Comparison of ENCODE assay signal across 13 mouse cellular contexts in the genomic region with DNA sequence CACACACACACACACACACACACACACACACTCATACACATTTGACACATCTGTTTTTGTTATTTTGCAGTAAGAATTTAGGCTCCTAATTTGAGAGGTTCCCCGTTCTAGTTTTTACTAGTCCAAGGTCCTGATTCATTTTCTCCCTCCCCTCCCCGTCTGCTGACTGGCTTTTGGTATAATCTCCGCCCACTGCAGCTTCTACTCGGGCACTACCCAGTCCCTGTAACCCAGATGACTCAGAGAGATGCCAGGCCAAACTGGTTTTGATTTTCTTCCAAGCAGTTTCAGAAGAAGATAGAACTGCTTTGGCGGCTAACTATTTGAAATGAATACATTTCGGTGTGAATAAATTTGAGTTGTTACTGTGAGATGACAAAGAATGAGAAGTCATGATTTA.
DNase-seq lines count a peak whose midpoint lies in the region; ATAC-seq lines count a peak whose summit lies in the region.
"Had no signal": no experiment of that assay in that cellular context is flagged by ENCODE, and none has a peak within 500 bp of the region (broad histone marks: within the 10 kb centered on the region; RNA-seq: fewer than 3 reads in every experiment).

No protein-coding gene starts in this region.

- H3K4me1 ChIP-seq in hindbrain, embryonic 11.5 days (replicated peaks; ENCODE audit: control insufficient read depth, insufficient read depth, low read length): no peaks in the 10 kb centered on the region
- H3K4me1 ChIP-seq in midbrain, embryonic 11.5 days (ENCODE audit: control insufficient read depth, insufficient read depth, low read length): no peaks in the 10 kb centered on the region
- 0 out of 2 replicates have a peak, but pooled peaks cover 3% of the 10 kb centered on the region for H3K4me1 ChIP-seq in intestine, embryonic 15.5 days (replicated peaks)
- H3K4me1 ChIP-seq: liver, embryonic 12.5 days; midbrain, embryonic 15.5 days had no signal

- H3K27ac ChIP-seq in hindbrain, embryonic 11.5 days (ENCODE audit: low read depth, low read length): no peak overlapping the region
- no peak overlapping the region for H3K27ac ChIP-seq in midbrain, embryonic 11.5 days (ENCODE audit: low read depth, low read length)
- H3K27ac ChIP-seq in intestine, embryonic 15.5 days: no peak overlapping the region
- H3K27ac ChIP-seq: layer of hippocampus, adult 2 months; liver, embryonic 12.5 days; midbrain, embryonic 15.5 days had no signal

- no peak for ATAC-seq in hindbrain, embryonic 11.5 days (ENCODE audit: low FRiP score)
- ATAC-seq in midbrain, embryonic 11.5 days (ENCODE audit: low FRiP score): no peak
- ATAC-seq in intestine, embryonic 15.5 days: no peak
- ATAC-seq: liver, embryonic 12.5 days; midbrain, embryonic 15.5 days had no signal

- H3K9me3 ChIP-seq in hindbrain, embryonic 11.5 days (ENCODE audit: control insufficient read depth, low read length): no peaks in the 10 kb centered on the region
- H3K9me3 ChIP-seq in midbrain, embryonic 11.5 days (ENCODE audit: control insufficient read depth, low read length): no peaks in the 10 kb centered on the region
- H3K9me3 ChIP-seq in intestine, embryonic 15.5 days: no peaks in the 10 kb centered on the region
- H3K9me3 ChIP-seq: G1E; liver, embryonic 12.5 days; midbrain, embryonic 15.5 days had no signal

- 76% methylated on average over 6 of the region's 6 CpGs for WGBS in hindbrain, embryonic 11.5 days
- WGBS in midbrain, embryonic 11.5 days: 57% methylated on average over 6 of the region's 6 CpGs
- WGBS in intestine, embryonic 15.5 days: 53% methylated on average over 6 of the region's 6 CpGs

- H3K36me3 ChIP-seq in hindbrain, embryonic 11.5 days (ENCODE audit: control insufficient read depth, insufficient read depth, low read length): no peaks in the 10 kb centered on the region
- no peaks in the 10 kb centered on the region for H3K36me3 ChIP-seq in midbrain, embryonic 11.5 days (ENCODE audit: control insufficient read depth, insufficient read depth, low read length)
- no peaks in the 10 kb centered on the region for H3K36me3 ChIP-seq in intestine, embryonic 15.5 days
- H3K36me3 ChIP-seq: G1E; liver, embryonic 12.5 days; midbrain, embryonic 15.5 days had no signal

- H3K4me2 ChIP-seq in hindbrain, embryonic 11.5 days (replicated peaks; ENCODE audit: low read depth, low read length): no peak overlapping the region
- no peak overlapping the region for H3K4me2 ChIP-seq in midbrain, embryonic 11.5 days
- H3K4me2 ChIP-seq in intestine, embryonic 15.5 days (replicated peaks): no peak overlapping the region
- H3K4me2 ChIP-seq: liver, embryonic 12.5 days; midbrain, embryonic 15.5 days had no signal

- DNase-seq in gastrocnemius, postnatal 10 days: peak; percentile 10
- DNase-seq in gastrocnemius, adult 8-10 months (ENCODE audit: low spot score in 2 of 2): no peak
- DNase-seq in 416B (ENCODE audit: low read depth): peak; percentile 51
- peak; percentile 55 for DNase-seq in adrenal gland, postnatal 10 days
- DNase-seq in fibroblast of lung, adult 2 months (ENCODE audit: low read depth): peak; percentile 67
- no peak for DNase-seq in hindbrain, embryonic 11.5 days (ENCODE audit: low spot score)
- no peak for DNase-seq in midbrain, embryonic 11.5 days (ENCODE audit: low spot score, missing footprints)

- no peaks in the 10 kb centered on the region for H3K27me3 ChIP-seq in hindbrain, embryonic 11.5 days (ENCODE audit: control insufficient read depth, insufficient read depth, low read length)
- H3K27me3 ChIP-seq in midbrain, embryonic 11.5 days (ENCODE audit: control insufficient read depth, insufficient read depth, low read length): no peaks in the 10 kb centered on the region
- H3K27me3 ChIP-seq in intestine, embryonic 15.5 days (replicated peaks): no peaks in the 10 kb centered on the region
- H3K27me3 ChIP-seq: liver, embryonic 12.5 days; midbrain, embryonic 15.5 days had no signal

- no peak overlapping the region for H3K9ac ChIP-seq in hindbrain, embryonic 11.5 days (ENCODE audit: low read depth, low read length)
- H3K9ac ChIP-seq in midbrain, embryonic 11.5 days (ENCODE audit: low read length): no peak overlapping the region
- no peak overlapping the region for H3K9ac ChIP-seq in intestine, embryonic 15.5 days
- H3K9ac ChIP-seq: liver, embryonic 12.5 days; midbrain, embryonic 15.5 days had no signal

- H3K4me3 ChIP-seq in hindbrain, embryonic 11.5 days (ENCODE audit: low read depth, low read length): no peak overlapping the region
- H3K4me3 ChIP-seq in midbrain, embryonic 11.5 days (ENCODE audit: low read depth, low read length): no peak overlapping the region
- no peak overlapping the region for H3K4me3 ChIP-seq in intestine, embryonic 15.5 days (replicated peaks)
- H3K4me3 ChIP-seq: erythroblast, embryonic 14.5 days; layer of hippocampus, adult 2 months; liver, embryonic 12.5 days; midbrain, embryonic 15.5 days had no signal

Comparison
In these comparisons a context has a peak if more than half of its experiments do, and no peak if none do; other contexts are left out.
1. DNase-seq: peak in gastrocnemius, postnatal 10 days (single experiment), 416B (single experiment), adrenal gland, postnatal 10 days (single experiment) and fibroblast of lung, adult 2 months (single experiment); none in gastrocnemius, adult 8-10 months (0 of 2), hindbrain, embryonic 11.5 days (single experiment) and midbrain, embryonic 11.5 days (single experiment).